Mouse (Mus musculus) megakaryocyte, embryonic 14.5 days (primary cell): ENCODE measurements around the gene Olfr65.

Experiments
- FLI1 ChIP-seq: IDR thresholded peaks from 2 replicates; pipeline ENCODE4 v1.6.1; 2012; ENCODE audit warnings: low read length, inconsistent platforms, mixed read lengths
- GATA1 ChIP-seq: IDR thresholded peaks from 3 replicates; pipeline ENCODE4 v1.6.1; 2012; ENCODE audit warnings: mixed read lengths, low read length, inconsistent platforms, borderline replicate concordance

- TF ChIP-seq GATA1 (no peak), FLI1 (no peak)
These were observed 25.2 kb downstream of the Olfr65 start, which contains the start of gene Olfr631 for GRCm38 (mm10) chr7:103928525-103928924.
